Mouse (Mus musculus) lung, postnatal 0 days (tissue): ENCODE data around the gene L3mbtl1. TPM values are rescaled to one million over a fixed set of nuclear protein-coding genes. Genes with fewer than 3 reads are reported as not detected.

Experiments used
- ATAC-seq: fragments of 200-750 bp; cut with Nextera tagmentation; 2 replicates; pipeline ENCODE4 v1.8.0; 2017; ENCODE audit warnings: moderate library complexity
- DNase-seq: peaks from one replicate; pipeline ENCODE4 v3.0.0-alpha.2; 2016; ENCODE audit warnings: low spot score
- H3K27ac ChIP-seq: fragments of 300-500 bp; sonication (generic); 2 replicates; pipeline ENCODE4 v1.5.1; 2014; ENCODE audit warnings: antibody characterized with exemption, mild to moderate bottlenecking, low read length, mixed read lengths
- H3K27me3 ChIP-seq: fragments of 300-500 bp; sonication (generic); replicated peaks from 2 replicates; pipeline ENCODE4 v1.6.1; 2014; ENCODE audit warnings: low read length, mixed read lengths; ENCODE audit not compliant: insufficient read depth
- H3K36me3 ChIP-seq: fragments of 300-500 bp; sonication (generic); 2 replicates; pipeline ENCODE4 v1.6.1; 2014; ENCODE audit warnings: low read length, mixed read lengths; ENCODE audit not compliant: insufficient read depth
- H3K4me1 ChIP-seq: fragments of 300-500 bp; sonication (generic); 2 replicates; pipeline ENCODE4 v1.6.1; 2014; ENCODE audit warnings: antibody characterized with exemption, low read depth, low read length, mixed read lengths; ENCODE audit not compliant: insufficient read depth
- H3K4me2 ChIP-seq: fragments of 300-500 bp; sonication (generic); replicated peaks from 2 replicates; pipeline ENCODE4 v1.6.1; 2014; ENCODE audit warnings: low read depth, mild to moderate bottlenecking, low read length, moderate library complexity, mixed read lengths
- H3K4me3 ChIP-seq: fragments of 300-500 bp; sonication (generic); 2 replicates; pipeline ENCODE4 v1.5.1; 2014; ENCODE audit warnings: low read depth, low read length
- H3K9ac ChIP-seq: fragments of 300-500 bp; sonication (generic); replicated peaks from 2 replicates; pipeline ENCODE4 v1.6.1; 2014; ENCODE audit warnings: low read depth, mild to moderate bottlenecking
- H3K9me3 ChIP-seq: fragments of 300-500 bp; sonication (generic); 2 replicates; pipeline ENCODE4 v1.6.1; 2016; ENCODE audit warnings: low read length, mixed read lengths
- CTCF ChIP-seq: IDR thresholded peaks from 2 replicates; pipeline ENCODE4 v1.5.1; 2016; ENCODE audit warnings: antibody characterized with exemption, mild to moderate bottlenecking
- EP300 ChIP-seq: IDR thresholded peaks from 2 replicates; pipeline ENCODE4 v1.6.1; 2016; ENCODE audit warnings: antibody characterized with exemption, mild to moderate bottlenecking, control low read depth
- WGBS: fragments of 180-500 bp; shearing (Covaris S2); extraction: QIAGEN DNeasy Blood & Tissue Kit; methylation state at CpG from one replicate; pipeline ENCODE4 v1.1.7; 2014; 5-methylcytosine and 5-hydroxymethylcytosine counted together
- polyA plus RNA-seq: library from polyadenylated mRNA; unstranded; fragments of >200 nt; fragmentation: Nextera tagmentation; extraction: Ambion mirVana; gene quantifications from 2 replicates; pipeline ENCODE4 v1.2.1, GENCODE M21; 2015

Gene L3mbtl1
- polyA plus RNA-seq, 1 experiment from 2014 or later: not detected

DNA sequence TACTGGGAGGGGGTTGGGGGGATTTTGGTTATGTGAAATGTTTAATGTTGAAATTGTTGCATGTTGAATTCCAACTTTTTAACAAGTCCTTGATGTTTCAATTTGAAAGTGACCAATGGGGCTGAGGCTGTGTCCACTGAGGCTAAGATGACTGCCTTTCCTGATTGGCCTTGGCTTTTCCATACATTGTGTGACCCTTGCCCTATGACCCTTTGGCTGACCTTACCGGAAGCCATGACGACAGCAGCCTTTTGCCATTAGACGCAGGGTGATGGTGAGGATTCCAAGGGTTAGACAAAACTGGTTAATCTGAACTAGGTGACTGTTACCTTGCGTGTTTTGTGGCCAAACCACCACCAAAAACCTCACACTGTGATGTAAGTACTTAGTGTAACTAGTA is 10.6 kb upstream of the L3mbtl1 start:
- Histone ChIP-seq H3K36me3 (peaks cover 3% of the 10 kb centered on the region; the same call in 1 of the 2 replicates), H3K27ac (no peak overlapping the region), H3K9me3 (no peaks in the 10 kb centered on the region), H3K4me1 (peaks cover 4% of the 10 kb centered on the region; the same call in 1 of the 2 replicates), H3K4me3 (peak overlapping the region; percentile 99), H3K9ac (no peak overlapping the region), H3K4me2 (peak overlapping the region; percentile 79), H3K27me3 (0 out of 2 replicates have a peak, but pooled peaks cover 8% of the 10 kb centered on the region)
- WGBS: 31% methylated on average over 4 of the region's 4 CpGs
- TF ChIP-seq CTCF (no peak), EP300 (no peak)
- DNase-seq: no peak
- ATAC-seq: no peak

DNA sequence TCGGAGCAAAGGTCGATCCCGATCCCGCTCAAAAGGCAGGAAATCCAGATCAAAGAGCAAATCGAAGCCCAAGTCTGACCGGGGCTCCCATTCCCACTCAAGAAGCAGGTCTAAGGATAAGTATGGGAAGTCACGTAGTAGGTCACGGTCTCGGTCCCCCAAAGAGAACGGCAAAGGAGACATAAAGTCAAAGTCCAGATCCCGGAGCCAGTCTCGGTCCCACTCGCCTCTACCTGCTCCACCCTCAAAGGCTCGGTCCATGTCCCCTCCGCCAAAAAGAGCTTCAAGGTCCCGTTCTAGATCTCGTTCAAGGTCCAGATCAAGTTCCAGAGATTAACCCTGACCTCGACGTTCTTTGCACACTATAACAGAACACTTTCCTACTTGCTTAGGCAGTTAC is 8.9 kb upstream of the L3mbtl1 start:
- no peak for TF ChIP-seq CTCF
- WGBS: 86% methylated on average over 19 of the region's 19 CpGs

DNA sequence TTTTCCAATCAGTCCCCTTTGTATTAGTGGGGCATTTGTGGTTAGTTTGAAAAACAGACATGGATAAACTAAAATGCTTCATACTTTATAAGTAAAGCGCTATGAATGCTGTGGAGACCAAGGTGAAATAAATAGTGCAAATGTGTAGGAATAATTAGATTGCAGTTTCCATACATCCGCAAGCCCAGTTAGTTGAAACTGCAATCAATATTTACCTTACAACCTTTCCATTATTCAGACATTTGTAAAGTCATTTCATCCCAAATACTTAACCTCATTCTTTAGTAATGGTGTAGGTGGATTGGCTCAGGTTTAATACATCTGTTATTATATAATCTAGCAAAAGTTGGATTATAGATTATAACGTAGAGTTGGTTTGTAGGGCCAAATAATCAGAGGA is 7.6 kb upstream of the L3mbtl1 start:
- H3K9ac ChIP-seq: no peak overlapping the region
- no peak overlapping the region for H3K4me3 ChIP-seq
- no peak overlapping the region for H3K27ac ChIP-seq
- peaks cover 4% of the 10 kb centered on the region; the same call in 1 of the 2 replicates for H3K4me1 ChIP-seq
- TF ChIP-seq CTCF (no peak), EP300 (no peak)
- DNase-seq (no peak), ATAC-seq (no peak)
- H3K36me3 ChIP-seq: peaks cover 3% of the 10 kb centered on the region; the same call in 1 of the 2 replicates
- no peaks in the 10 kb centered on the region for H3K9me3 ChIP-seq
- WGBS: 90% methylated on average over 3 of the region's 3 CpGs
- H3K4me2 ChIP-seq: no peak overlapping the region
- no peaks in the 10 kb centered on the region for H3K27me3 ChIP-seq

More for the DNA sequence above, 8.9 kb upstream of the L3mbtl1 start:
- DNase-seq: no peak
- ATAC-seq: no peak
- 0 out of 2 replicates have a peak, but pooled peaks cover under 1% of the 10 kb centered on the region for H3K27me3 ChIP-seq
- H3K9ac ChIP-seq: no peak overlapping the region
- H3K27ac ChIP-seq: no peak overlapping the region
- H3K36me3 ChIP-seq: peaks cover 3% of the 10 kb centered on the region; the same call in 1 of the 2 replicates
- no peak overlapping the region for H3K4me2 ChIP-seq
- peaks cover 4% of the 10 kb centered on the region; the same call in 1 of the 2 replicates for H3K4me1 ChIP-seq
- no peaks in the 10 kb centered on the region for H3K9me3 ChIP-seq
- no peak overlapping the region for H3K4me3 ChIP-seq

DNA sequence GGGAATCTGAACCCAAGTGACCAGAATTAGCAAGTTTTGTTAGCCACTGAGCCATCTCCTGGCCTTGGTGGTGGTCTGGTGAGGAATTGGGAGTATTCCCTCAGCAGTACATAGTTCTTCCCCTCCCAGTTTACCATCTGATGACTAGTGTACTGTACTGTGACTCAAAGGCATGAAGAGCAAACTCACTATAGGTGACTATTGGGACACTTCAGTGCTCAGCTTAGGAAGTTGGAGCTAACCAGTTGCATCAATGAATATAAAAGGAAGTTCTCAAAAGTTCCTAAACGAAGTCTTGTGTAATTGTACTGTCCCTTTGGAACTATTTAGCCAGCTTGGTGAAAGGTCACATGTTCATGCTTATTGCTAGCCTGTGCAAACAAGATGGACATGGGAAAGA is 3.7 kb upstream of the L3mbtl1 start:
- no peak overlapping the region for H3K4me2 ChIP-seq
- TF ChIP-seq EP300 (no peak), CTCF (no peak)
- H3K36me3 ChIP-seq: peaks cover 3% of the 10 kb centered on the region; the same call in 1 of the 2 replicates
- H3K4me1 ChIP-seq: no peaks in the 10 kb centered on the region
- WGBS: 48% methylated on average over 1 of the region's 1 CpGs
- no peak overlapping the region for H3K27ac ChIP-seq
- H3K27me3 ChIP-seq: 0 out of 2 replicates have a peak, but pooled peaks cover 5% of the 10 kb centered on the region
- peak; percentile 43; the same call in 1 of the 2 replicates for ATAC-seq
- H3K9ac ChIP-seq: no peak overlapping the region
- DNase-seq: peak; percentile 37
- H3K4me3 ChIP-seq: no peak overlapping the region
- H3K9me3 ChIP-seq: no peaks in the 10 kb centered on the region

DNA sequence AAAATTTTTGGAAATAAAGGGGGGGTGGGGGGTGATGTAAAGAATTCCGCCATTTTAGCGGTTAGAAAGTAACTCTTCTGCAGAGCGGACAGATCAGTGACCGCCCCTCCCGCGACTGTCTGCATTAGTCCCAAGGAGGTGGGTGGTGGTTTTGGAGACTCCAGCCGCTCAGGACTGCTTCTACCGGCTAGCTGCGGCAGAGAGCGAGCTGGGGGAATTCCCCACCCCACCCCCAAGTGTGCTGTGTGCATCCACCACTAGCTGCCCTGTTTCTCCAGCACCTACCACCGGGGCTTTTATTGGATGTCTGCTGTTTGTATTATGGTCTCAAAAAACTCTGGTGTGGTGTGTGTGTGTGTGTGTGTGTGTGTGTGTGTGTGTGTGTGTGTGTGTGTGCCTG is 659 bp downstream of the L3mbtl1 start:
- Histone ChIP-seq H3K36me3 (no peaks in the 10 kb centered on the region), H3K4me3 (no peak overlapping the region), H3K4me2 (peak overlapping the region; percentile 92), H3K27me3 (0 out of 2 replicates have a peak, but pooled peaks cover 5% of the 10 kb centered on the region), H3K9me3 (no peaks in the 10 kb centered on the region), H3K27ac (no peak overlapping the region), H3K9ac (no peak overlapping the region), H3K4me1 (no peaks in the 10 kb centered on the region)
- TF ChIP-seq CTCF: no peak
- no peak for TF ChIP-seq EP300
- 8% methylated on average over 11 of the region's 11 CpGs for WGBS
- DNase-seq (no peak), ATAC-seq (no peak)

DNA sequence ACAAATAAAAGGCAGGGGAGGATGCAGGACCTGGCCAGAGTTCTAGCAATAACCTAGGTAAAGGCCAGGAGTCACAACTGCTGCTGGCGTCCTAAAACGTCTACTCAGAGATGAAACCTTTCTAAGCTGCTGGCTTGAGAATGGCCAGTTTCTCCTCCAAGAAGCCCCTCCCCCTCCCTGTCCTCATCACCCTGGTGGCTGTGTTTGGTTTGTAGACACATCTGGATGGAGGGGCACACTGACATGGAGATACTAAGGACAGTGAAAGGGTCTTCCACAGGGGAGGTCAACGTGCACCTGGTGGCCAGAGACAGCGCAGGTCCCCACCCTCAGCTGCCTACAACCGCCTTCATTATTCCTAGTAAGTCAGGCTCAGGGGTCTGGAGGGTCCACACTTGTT is 3.7 kb downstream of the L3mbtl1 start:
- 70% methylated on average over 5 of the region's 5 CpGs for WGBS
- ATAC-seq (no peak), DNase-seq (no peak)
- Histone ChIP-seq H3K4me2 (no peak overlapping the region), H3K9ac (no peak overlapping the region), H3K4me1 (no peaks in the 10 kb centered on the region), H3K27me3 (0 out of 2 replicates have a peak, but pooled peaks cover 5% of the 10 kb centered on the region), H3K9me3 (no peaks in the 10 kb centered on the region), H3K4me3 (no peak overlapping the region), H3K27ac (no peak overlapping the region), H3K36me3 (no peaks in the 10 kb centered on the region)
- TF ChIP-seq CTCF: no peak
- TF ChIP-seq EP300: no peak
